Mouse (Mus musculus) left cerebral cortex, adult 8-10 months (tissue): ENCODE data around the gene Fam69a. TPM values are rescaled to one million over a fixed set of nuclear protein-coding genes. Genes with fewer than 3 reads are reported as not detected.
A peak's percentile ranks its signal among the peaks of the same experiment; 100 is the strongest.
"Not testable (repeated sequence)": the region's sequence is repeated elsewhere in the genome, so short reads cannot be mapped to it uniquely, and the experiment has no call there.

Source experiments
- DNase-seq, 2 experiments: peaks; one replicate each; pipeline ENCODE4 v3.0.0; 2022; ENCODE audit warnings: low spot score in 2 of 2
- total RNA-seq, 4 experiments: library from RNA; stranded (reverse); gene quantifications; 2 replicates each; pipeline ENCODE4 v1.2.4; 2022

The Fam69a gene
- total RNA-seq, 4 experiments from 2014 or later = 31.2 to 44.1 (median 36.6) TPM

DNA sequence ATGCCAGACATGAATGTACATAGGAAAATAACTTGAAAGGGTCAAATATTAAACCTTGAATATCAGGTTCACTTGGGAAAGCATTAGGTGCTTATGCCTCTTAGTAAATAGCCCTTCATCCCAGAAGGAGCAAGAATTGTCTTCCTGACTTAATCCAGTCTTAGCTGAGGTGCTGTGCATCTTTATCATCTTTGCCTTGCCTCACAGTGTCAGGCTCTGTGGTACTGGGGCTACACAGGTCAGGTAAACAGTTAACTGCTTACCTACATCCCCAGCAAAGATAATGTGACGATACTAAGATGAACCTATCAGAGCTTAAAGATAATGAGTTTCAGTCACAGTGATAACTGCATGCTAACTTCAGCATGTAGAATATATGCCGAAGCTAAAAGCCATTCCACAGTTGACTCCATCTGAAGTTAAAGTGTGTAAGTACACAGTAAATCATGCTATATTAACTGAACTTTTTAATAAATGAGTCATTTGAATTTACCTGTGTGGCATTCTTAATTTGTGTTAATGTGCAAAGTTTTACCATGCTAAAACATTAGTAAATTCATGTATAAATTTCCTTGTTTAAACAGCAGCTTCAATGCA, 78.3 kb downstream of the Fam69a start:
- no peak for DNase-seq

DNA sequence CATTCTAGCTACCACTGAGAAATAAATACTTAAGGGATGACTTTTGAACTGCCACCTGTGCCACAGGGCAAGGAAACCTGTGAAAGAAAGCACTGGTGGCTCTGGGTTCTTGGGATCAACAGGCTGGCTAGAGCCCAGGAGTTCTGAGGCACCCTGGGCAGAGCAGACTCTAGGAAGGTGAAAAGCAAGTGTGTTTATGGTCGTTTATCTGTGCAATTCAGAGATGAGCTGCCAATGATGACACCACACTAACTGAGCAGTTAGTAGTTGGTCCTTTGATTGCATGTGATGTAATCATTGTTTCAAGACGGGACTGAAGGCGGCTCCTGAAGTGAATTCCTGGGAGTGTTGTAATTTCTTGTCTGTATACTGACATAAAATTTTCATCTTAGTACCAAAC, 82.6 kb downstream of the Fam69a start:
- no peak for DNase-seq

DNA sequence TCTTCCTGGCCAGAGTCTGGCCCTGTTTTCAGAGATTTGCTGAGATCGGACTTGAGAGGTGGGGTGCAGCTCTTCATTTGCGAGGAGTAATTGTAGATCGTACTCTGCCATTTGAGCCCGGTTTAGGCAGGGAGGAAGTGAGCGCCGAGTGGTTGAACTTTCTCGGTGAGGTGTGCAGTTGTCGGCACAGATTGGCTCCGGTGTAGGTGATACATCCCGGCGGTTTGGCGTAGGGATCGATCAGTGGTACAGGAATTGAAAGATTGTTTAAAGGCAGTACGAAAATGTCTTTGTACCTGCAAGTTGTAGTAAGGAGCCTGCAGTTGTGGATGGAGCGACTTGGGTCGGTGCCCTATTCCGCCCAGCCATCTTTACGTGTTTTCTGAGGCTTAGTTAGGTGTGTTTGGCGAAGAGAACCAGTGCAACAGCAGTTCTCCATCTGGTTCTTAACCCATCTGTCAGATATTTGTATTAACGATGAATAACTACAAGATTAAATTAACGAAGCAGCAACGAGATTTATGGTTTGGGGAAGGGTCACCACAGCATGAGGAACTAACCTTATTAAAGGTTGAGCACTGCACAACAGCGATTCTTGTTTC, 85.8 kb downstream of the Fam69a start:
- DNase-seq = peak in 1 of 2 experiments; percentile 13

DNA sequence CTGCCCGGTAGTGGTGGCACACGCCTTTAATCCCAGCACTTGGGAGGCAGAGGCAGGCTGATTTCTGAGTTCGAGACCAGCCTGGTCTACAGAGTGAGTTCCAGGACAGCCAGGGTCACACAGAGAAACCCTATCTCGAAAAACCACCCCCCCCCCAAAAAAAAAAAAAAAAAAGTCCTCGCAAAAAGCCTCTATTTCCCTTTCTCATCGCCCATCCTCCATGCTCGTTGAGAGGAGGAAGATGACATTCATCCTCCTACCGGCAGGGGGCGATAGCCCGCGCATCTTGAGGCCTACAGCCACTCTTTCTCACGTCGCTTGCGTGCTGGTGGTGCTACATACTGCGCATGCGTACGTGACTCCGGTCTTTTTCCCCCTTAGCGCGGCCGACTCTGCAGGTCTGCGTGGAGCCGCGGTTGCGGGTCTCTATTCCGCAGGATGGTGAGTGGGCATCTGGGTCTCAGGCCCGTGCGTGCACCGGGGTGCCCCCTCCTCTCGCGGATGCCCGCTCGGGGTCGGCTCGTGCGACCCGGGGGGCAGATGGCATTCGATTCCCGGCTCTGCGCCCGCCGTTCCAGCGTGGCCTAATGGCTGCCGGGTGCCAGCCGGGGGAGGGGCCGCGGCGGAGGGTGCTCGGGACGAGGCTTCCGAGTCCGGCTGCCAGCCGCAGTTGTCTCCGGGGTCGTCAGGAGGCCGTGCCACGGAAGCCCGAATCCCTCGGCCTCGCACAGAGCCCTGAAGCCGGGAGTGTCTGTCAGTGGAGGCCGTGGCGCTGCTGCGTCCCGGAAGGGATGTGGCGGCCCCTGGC, 86.5 kb downstream of the Fam69a start, which contains the start of gene Rpl5:
Gene Rpl5 (plus strand): TSS at position 297 of the 808 bp plus-strand sequence.
- peak; percentile 93 to 94 for DNase-seq

DNA sequence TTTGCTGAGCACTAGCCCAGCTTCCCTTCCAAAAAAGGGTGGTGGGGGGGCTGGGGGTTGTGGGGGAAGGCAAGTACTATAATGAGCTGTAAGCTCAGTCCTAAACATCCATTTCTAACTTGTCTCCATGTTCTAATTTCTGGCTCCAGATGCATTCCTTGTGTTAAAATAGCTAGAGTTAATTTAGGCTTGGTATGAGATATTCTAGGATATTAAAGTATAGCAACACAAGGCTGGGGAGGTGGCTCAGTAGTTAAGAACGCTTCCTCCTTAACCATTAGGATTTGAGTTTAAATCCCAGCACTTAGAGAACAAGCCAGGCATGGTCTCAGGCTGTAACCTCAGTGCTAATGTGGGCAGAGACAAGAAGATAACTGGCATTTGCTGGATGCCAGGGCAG, 90.6 kb downstream of the Fam69a start:
- DNase-seq = no peak

DNA sequence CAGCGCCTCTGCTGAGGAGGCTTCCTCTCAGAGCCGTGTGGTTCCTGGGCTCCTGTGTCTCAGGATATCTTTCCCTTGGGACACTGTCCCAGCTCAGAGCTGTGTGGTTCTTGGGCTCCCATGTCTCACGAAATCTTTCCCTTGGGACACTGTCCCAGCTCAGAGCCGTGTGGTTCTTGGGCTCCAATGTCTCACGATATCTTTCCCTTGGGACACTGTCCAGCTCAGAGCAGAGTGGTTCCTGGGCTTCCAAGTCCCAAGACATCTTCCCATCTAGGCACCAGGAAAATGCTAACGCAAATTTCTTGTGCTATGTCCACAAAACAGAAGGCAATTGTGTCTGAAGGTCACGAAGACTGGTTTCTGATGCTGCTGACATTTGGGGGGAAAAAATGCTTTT, 92.2 kb downstream of the Fam69a start:
- no peak for DNase-seq

DNA sequence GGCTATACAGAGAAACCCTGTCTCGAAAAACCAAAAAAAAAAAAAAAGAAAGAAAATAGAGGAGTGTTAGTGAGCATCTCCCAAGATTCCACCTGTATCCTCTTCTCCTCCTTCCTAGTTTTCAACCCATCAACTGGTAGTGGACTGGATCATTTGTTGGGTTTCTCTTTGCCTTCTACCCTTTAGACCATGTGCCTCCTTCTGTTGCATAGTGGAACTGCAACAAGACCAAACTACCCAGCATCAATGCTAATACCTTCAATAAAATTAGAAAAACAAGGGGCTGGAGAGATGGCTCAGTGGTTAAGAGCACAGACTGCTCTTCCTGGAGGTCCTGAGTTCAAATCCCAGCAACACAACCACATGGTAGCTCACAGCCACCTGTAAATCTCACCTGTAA, 95.4 kb downstream of the Fam69a start:
- DNase-seq = not testable (repeated sequence)

DNA sequence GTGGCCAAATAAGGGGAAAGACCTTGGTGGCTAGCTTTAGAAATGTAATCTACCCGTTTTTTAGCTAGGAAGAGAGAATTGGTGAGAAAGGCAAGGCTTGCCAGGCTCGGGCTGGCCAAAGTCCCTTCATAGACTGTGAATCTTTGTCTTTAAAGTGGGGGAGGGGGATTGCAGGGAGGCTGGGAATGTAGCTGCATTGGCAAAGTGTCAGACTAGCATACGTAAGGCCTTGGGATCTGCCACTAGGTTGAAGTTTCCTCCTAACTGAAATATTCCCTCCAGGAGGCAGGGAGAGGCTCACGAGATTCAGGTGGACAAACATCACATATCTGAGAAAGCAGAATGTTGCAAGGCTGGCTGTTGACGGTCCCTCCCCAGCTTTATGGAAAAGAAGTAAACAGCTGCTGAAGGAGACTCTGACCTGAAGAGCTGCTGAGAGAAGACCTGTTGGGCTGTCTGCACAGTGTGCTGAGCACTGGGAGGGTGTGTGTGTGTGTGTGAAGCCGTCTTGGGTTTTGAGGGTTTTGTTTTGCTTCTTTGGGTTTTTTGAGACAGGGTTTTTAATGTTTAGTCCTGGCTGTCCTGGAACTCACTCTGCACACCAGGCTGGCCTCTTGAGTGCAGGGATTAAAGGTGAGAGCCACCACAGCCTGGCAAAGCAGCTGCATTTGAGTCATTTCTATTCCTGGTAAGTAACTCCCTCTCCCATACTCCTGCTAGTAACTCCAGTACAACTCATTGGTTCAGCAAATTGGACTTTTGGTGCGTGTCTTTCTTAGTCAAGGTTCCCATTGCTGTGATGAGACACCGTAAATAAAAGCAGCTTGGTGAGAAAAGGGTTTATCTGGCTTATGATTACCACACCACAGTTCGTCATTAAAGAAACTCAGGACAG, 96.6 kb downstream of the Fam69a start:
- DNase-seq = no peak

DNA sequence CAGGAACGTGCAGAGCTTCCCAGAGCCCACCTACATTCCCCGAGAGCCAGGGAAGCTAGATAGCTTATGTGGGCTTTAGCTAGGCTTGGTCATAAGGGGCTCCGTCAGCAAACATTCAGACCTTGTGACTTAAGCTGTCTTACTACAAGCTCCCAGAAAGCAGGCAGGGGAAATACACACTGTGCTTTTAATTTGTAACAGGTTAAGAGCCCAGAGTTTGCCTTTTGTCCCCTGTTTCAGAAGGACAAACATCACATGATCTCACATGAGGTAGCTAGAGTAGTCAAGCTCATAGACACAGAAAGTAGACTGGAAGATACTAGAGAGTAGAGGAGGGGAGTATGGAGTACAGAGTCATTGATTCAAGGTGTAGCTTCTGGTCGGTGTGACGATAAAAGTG, 106.2 kb downstream of the Fam69a start:
- no peak for DNase-seq

DNA sequence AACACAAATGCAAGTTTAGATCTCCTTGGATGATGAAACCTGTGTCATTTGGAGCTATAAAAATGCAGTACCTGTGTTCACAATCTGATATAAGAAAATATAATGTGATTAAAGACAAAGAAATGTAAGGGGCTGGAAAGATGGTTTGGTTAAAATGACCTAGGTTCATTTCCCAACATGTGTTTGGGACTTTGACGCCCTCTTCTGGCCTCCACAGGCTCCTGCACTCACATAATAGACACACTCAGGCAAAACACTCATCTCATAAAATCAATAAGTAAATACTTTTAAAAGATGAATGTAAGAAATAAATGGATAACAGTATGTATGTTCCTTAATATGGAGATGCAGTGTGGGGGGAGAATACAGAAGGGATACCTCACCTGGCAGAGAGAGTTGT, 109.8 kb downstream of the Fam69a start:
- DNase-seq = no peak

DNA sequence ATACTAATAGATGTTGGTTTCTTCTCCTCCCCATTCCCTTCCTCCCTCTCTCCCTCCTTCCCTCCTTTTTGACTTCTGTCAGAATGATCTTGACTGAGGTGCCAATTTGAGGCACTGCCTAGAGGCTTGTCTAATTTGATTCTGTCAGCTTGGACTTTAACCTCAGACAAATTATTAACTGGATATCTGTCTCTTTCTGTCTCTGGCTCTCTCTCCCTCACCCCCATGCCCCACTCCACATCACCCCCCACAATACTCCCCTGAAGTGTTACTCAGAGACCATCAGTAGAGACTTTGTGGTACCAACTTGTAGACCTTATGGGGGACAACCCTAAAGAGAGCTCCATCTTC, 111.6 kb downstream of the Fam69a start:
- DNase-seq = no peak

DNA sequence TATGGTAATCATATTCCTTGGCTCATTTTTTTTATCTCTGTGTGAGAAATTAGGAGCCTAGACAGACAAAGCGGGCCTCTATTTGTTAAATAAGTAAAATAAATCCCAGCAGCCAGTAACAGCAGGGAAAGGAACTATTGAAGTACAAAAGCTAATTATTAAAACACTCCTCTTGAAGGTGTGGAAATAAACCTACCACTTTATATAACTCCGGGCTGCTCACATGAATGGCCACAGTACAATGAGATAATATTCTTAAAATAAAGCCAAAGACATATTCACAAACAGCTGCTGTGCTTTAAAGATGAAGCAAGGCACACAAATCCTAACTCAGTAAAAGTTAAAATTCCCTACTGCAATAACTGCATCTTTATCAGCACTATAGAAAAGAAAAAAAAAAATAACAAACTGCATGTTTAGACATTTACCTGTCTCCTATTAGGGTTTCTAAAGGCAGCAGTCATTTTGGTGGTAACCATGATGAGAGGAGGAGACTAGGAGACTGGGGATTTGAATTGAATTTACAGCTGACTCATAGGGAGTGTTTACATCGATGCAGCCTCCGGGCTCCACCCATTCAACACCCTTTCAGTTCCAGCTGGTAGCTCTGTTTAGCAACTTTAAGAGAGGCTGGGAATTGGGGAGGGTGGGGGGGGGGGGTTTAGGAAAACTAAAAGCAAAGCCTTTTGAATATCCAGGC, 112.2 kb downstream of the Fam69a start, which contains the start of gene Evi5:
Gene Evi5 (minus strand): TSS at position 547 of the 700 bp plus-strand sequence.
- DNase-seq = no peak

DNA sequence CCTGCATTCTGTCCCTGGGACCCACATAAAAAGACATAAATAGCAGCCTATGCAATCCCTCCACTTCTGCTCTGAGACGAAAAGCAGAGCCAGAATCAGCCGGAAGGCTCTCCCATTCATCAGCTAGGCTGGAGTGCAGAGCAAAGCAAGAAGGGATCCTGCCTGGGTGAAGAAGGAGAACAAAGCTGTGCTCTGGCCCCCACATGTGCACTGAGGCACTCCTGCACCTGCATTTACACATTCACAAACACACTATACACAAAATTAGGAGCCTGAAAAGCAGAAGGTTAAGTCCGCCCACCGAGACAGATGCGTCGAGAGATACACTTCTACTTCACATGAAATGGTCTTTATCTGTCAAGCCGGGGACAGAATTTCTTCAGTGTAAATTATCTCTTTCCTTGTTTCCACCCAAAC, 113.0 kb downstream of the Fam69a start:
- no peak for DNase-seq

DNA sequence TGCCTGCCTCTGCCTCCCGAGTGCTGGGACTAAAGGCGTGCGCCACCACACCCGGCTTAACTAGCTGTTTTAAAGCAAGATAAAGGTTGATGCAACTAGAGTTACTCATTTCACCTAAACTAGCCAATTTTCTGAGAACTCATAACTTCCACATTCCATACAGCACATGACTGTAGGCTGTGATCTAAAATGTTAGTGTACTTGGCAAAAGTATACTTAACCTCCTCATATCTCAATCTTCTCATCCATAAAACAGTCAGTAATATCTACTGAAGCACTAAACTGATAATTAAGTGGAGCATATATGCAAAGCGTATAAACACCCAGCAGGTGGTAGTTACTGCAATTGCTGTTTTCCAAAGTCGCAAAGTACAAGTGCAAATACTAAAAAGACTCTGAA, 113.6 kb downstream of the Fam69a start:
- DNase-seq = no peak

DNA sequence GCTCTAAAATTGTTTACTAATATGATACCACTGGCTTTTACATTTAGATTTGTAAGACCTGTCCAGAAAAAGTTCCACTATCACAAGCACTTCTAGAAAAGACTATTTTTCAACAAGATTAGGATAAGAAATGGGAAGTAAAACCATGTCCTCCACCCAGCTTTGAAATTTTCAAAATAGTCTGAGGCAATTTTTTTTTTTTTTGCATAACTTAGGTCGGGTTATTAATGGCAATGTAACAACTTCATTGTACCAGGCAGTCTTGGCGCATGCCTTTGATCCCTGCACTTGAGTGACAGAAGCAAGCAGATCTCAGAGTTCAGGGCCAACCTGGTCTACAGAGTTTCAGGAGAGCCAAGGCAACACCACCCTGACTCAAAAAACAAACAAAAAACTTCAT, 117.2 kb downstream of the Fam69a start:
- no peak for DNase-seq

DNA sequence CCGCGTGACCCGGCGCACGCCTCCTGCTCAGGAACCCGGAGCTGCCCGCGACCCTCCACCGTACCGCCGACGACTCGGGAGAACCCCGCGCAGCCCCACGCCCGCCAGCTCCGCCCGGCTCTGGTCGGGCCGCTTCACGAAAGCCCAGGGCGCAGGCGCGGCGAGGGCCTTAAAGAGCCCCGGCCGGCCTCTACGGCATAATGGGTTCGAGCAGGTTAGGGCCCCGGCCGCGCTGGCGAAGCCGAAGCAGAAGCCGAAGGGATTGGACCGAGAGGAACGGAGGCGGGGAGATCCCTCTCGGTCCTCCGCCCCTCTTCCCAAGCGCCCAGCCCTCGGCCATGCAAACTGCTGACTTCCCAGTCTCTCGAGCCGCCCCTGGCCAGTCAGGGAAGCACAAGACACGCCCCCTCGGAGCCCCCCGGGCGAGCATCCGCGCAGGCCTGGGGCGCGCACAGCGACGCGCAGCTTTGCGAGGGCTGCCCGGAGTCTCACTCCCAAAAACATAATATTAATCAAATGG, 117.9 kb downstream of the Fam69a start:
- DNase-seq = peak; percentile 72 to 87

DNA sequence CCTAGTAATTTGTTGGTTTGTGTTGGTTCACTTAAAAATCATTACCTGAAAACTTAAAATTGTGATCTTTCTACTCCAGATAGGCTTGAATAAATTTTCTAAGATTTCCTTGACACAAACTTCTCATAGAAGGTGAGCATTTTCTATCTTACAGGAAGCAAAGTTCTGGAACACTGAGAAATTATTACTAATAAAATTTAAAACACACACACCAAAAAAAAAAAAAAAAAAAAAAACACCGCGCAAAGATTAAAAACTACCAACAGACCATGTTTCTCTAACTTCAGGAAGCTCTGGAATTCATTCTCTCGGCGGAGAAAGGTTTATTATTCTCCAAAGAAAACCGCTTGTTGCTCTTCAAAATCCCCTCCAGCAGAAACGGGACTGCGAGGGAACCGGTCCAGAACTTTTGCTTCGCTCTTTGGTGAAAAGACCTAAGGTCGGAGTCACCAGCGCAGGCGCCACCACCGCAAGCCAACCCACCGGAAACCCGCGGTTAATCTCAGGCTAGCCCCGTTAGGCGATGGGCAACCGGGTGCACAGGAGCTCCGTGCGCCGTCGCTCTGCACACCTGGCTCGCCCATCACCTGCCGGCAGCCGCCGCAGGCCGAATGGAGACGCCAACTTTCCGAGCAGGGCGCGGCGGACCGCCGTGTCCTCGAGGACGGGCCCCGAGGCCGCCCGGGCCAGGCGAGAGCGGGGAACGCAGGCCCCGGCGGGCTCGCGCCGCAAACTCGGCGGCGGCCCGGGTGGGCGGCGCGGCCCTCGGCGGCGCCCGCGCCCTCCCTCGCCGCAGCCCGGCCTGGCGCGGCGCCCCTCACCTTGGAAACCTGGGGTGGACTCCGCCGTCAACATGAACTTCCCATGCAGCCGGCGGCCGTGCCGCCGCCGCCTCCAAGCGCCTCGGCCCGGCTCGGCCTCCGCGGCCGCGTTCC, 118.6 kb downstream of the Fam69a start:
- DNase-seq = peak in 1 of 2 experiments; percentile 18

DNA sequence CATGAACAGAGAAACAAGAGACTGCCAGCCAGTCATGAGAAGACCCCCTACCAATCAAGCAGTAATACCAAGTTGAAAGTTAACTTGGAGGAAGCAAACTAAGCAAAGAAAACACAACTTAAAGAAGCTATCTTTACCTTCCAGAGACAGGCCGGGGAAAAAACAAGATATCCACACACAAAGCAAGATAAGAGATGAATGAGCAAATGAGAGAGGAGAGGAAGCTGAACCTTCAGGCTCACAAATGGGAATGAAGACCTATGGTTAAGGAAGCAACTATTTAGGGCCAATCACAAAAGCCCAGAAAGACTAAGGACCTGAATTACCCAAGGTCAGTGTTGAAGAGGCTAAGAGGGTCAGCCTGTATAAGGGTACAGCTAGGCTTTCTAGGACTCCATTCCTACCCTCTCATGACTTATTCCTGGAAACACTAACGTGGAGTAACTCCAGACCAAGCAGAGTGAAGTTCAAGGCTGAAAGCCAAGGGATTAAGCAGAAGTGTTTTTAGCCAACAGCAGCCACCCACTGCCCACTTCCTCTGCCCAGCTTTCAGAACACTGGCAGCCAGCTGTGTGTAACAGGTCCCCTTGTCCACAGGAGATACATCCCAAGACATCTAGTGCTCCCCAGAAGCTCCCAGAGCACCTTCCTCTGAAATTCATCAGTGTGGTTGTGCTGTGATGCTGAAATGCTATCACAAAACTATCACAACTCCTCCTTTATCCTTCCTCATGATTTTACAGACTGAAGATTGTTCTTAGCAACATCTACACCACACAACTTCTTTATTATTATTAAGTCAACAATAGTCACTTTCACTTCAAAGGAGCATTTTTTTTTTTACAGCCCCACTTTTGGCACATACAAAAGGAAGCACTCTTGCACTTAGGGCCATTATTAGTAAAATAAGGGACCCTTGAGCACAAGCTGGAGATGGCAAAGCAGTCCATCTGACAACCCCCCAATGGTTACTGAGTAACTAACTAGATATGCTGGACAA, 120.5 kb downstream of the Fam69a start:
- no peak for DNase-seq
